Mouse (Mus musculus) mesoderm, embryonic 11.5 days (tissue): Measurements from ENCODE around the gene Serpina3i.
"Not testable (repeated sequence)": the region's sequence is repeated elsewhere in the genome, so short reads cannot be mapped to it uniquely, and the experiment has no call there.

Experiments
- DNase-seq: peaks from one replicate; pipeline ENCODE4 v3.0.0-alpha.2; 2012; ENCODE audit warnings: low read depth, low spot score

Serpina3i gene

GRCm38 (mm10) chr12:104262863-104263262 is at the start of gene Serpina3i:
Serpina3i (plus strand) TSS chr12:104263122.
- no peak for DNase-seq

- no peak for DNase-seq
These were observed 49.1 kb upstream of the Serpina3i start for GRCm38 (mm10) chr12:104213689-104214444.

GRCm38 (mm10) chr12:104214445-104214753 is 48.5 kb upstream of the Serpina3i start, which contains the start of gene Serpina3f:
Serpina3f (plus strand) TSS chr12:104214544.
- no peak for DNase-seq

GRCm38 (mm10) chr12:104215249-104215648 is 47.7 kb upstream of the Serpina3i start:
- DNase-seq: no peak

- DNase-seq: no peak
These were observed 41.3 kb upstream of the Serpina3i start for GRCm38 (mm10) chr12:104221616-104222015.

GRCm38 (mm10) chr12:104223690-104224089 is 39.2 kb upstream of the Serpina3i start:
- DNase-seq: no peak

GRCm38 (mm10) chr12:104224598-104225300 is 38.2 kb upstream of the Serpina3i start:
- no peak for DNase-seq

- DNase-seq: no peak
These were observed 32.2 kb upstream of the Serpina3i start for GRCm38 (mm10) chr12:104230762-104231161.

GRCm38 (mm10) chr12:104235915-104236314 is 27.0 kb upstream of the Serpina3i start, which contains the start of gene Serpina3g:
Serpina3g (plus strand) TSS chr12:104236245.
- DNase-seq: no peak

- DNase-seq: not testable (repeated sequence)
These were observed 24.9 kb upstream of the Serpina3i start for GRCm38 (mm10) chr12:104238048-104238447.

GRCm38 (mm10) chr12:104243307-104243706 is 19.6 kb upstream of the Serpina3i start:
- DNase-seq: no peak

- no peak for DNase-seq
These were observed 17.8 kb upstream of the Serpina3i start for GRCm38 (mm10) chr12:104245092-104245491.

GRCm38 (mm10) chr12:104245595-104245994 is 17.3 kb upstream of the Serpina3i start:
- DNase-seq: no peak

- peak; percentile 39 for DNase-seq
These were observed 15.3 kb upstream of the Serpina3i start for GRCm38 (mm10) chr12:104247553-104248002.

GRCm38 (mm10) chr12:104248231-104248630 is 14.7 kb upstream of the Serpina3i start:
- DNase-seq: no peak

GRCm38 (mm10) chr12:104261041-104261440 is 1.9 kb upstream of the Serpina3i start:
- DNase-seq: no peak

- DNase-seq: no peak
These were observed 3.5 kb downstream of the Serpina3i start for GRCm38 (mm10) chr12:104266374-104266773.

- no peak for DNase-seq
These were observed 15.5 kb downstream of the Serpina3i start for GRCm38 (mm10) chr12:104278216-104279055.

- no peak for DNase-seq
These were observed 16.1 kb downstream of the Serpina3i start for GRCm38 (mm10) chr12:104279056-104279435.

GRCm38 (mm10) chr12:104283380-104283779 is 20.5 kb downstream of the Serpina3i start:
- DNase-seq: no peak

- DNase-seq: no peak
These were observed 25.4 kb downstream of the Serpina3i start for GRCm38 (mm10) chr12:104288336-104288735.

GRCm38 (mm10) chr12:104289872-104290271 is 26.9 kb downstream of the Serpina3i start:
- DNase-seq: no peak
